Mouse (Mus musculus) c-Kit-positive CD71-positive TER-119-positive erythroid progenitor cells, embryonic 14.5 days (primary cell): ENCODE data around the gene Lclat1.
"Not testable (repeated sequence)": the region's sequence is repeated elsewhere in the genome, so short reads cannot be mapped to it uniquely, and the experiment has no call there.

Experiments
- DNase-seq: peaks from one replicate; pipeline ENCODE4 v3.0.0-alpha.2; 2013; ENCODE audit warnings: low spot score

Gene Lclat1

GRCm38 (mm10) chr17:73142029-73142428 lies 34.2 kb downstream of the Lclat1 start:
- no peak for DNase-seq

GRCm38 (mm10) chr17:73142445-73142844 lies 34.7 kb downstream of the Lclat1 start:
- DNase-seq, result peak; percentile 40

- DNase-seq, result no peak
Observed at GRCm38 (mm10) chr17:73145426-73145825, 37.6 kb downstream of the Lclat1 start.

- no peak for DNase-seq
Observed at GRCm38 (mm10) chr17:73148607-73149006, 40.8 kb downstream of the Lclat1 start.

- DNase-seq, result not testable (repeated sequence)
Observed at GRCm38 (mm10) chr17:73152790-73153525, 45.2 kb downstream of the Lclat1 start.

- DNase-seq, result no peak
Observed at GRCm38 (mm10) chr17:73153672-73154071, 45.9 kb downstream of the Lclat1 start.

GRCm38 (mm10) chr17:73156606-73157005 lies 48.8 kb downstream of the Lclat1 start:
- DNase-seq, result no peak

- DNase-seq, result no peak
Observed at GRCm38 (mm10) chr17:73161795-73162194, 54.0 kb downstream of the Lclat1 start.

GRCm38 (mm10) chr17:73162445-73163208 lies 54.8 kb downstream of the Lclat1 start:
- no peak for DNase-seq

GRCm38 (mm10) chr17:73163597-73163996 lies 55.8 kb downstream of the Lclat1 start:
- DNase-seq, result no peak

- no peak for DNase-seq
Observed at GRCm38 (mm10) chr17:73164121-73164520, 56.3 kb downstream of the Lclat1 start.

- DNase-seq, result no peak
Observed at GRCm38 (mm10) chr17:73169461-73169860, 61.7 kb downstream of the Lclat1 start.

- no peak for DNase-seq
Observed at GRCm38 (mm10) chr17:73170141-73170540, 62.4 kb downstream of the Lclat1 start.

- DNase-seq, result peak; percentile 24
Observed at GRCm38 (mm10) chr17:73174083-73174562, 66.3 kb downstream of the Lclat1 start.

- no peak for DNase-seq
Observed at GRCm38 (mm10) chr17:73175720-73176119, 67.9 kb downstream of the Lclat1 start.

- DNase-seq, result no peak
Observed at GRCm38 (mm10) chr17:73177079-73177478, 69.3 kb downstream of the Lclat1 start.

GRCm38 (mm10) chr17:73186929-73187328 lies 79.1 kb downstream of the Lclat1 start:
- DNase-seq, result no peak

GRCm38 (mm10) chr17:73194146-73194545 lies 86.4 kb downstream of the Lclat1 start:
- DNase-seq, result no peak

GRCm38 (mm10) chr17:73194575-73194974 lies 86.8 kb downstream of the Lclat1 start:
- DNase-seq, result no peak

- DNase-seq, result no peak
Observed at GRCm38 (mm10) chr17:73195074-73195723, 87.4 kb downstream of the Lclat1 start.

- DNase-seq, result no peak
Observed at GRCm38 (mm10) chr17:73196139-73196538, 88.4 kb downstream of the Lclat1 start.

- DNase-seq, result no peak
Observed at GRCm38 (mm10) chr17:73197724-73198123, 89.9 kb downstream of the Lclat1 start.

GRCm38 (mm10) chr17:73199387-73199786 lies 91.6 kb downstream of the Lclat1 start:
- no peak for DNase-seq
